Mouse (Mus musculus): ENCODE measurements around the gene Elfn1. TPM values are rescaled to one million over a fixed set of nuclear protein-coding genes. Genes with fewer than 3 reads are reported as not detected.
A peak's percentile ranks its signal among the peaks of the same experiment; 100 is the strongest.

Gene Elfn1
- polyA plus RNA-seq (2016; fragmentation: Nextera tagmentation; extraction: Ambion mirVana), result 0.31 and 2.6 TPM in 2 replicates

GRCm38 (mm10) chr5:139907714-139908242 lies at the start of gene Elfn1:
Gene Elfn1, plus strand, starts transcription at chr5:139907943.
- Histone ChIP-seq H3K27me3 (ENCODE audit: insufficient read depth, poor library complexity, severe bottlenecking) (peaks cover 92% of the 10 kb centered on the region), H3K4me3 (peak within 1 kb of the TSS; percentile 76), H3K36me3 (no peaks in the 10 kb centered on the region), H3K9me3 (no peaks in the 10 kb centered on the region), H3K4me1 (replicated peaks) (peaks cover 64% of the 10 kb centered on the region), H3K27ac (peak within 1 kb of the TSS; percentile 87)
- peak; percentile 43 for DNase-seq (ENCODE audit: low spot score)
- WGBS, result 1% methylated on average over 33 of the region's 33 CpGs

- Histone ChIP-seq H3K36me3 (no peaks in the 10 kb centered on the region), H3K9me3 (no peaks in the 10 kb centered on the region), H3K27ac (peak overlapping the region; percentile 31), H3K4me1 (replicated peaks) (peaks cover 16% of the 10 kb centered on the region), H3K4me3 (peak overlapping the region; percentile 1; the same call in 1 of the 2 replicates), H3K27me3 (ENCODE audit: insufficient read depth, poor library complexity, severe bottlenecking) (no peaks in the 10 kb centered on the region)
- 37% methylated on average over 15 of the region's 15 CpGs for WGBS
- DNase-seq (ENCODE audit: low spot score), result peak; percentile 16
These were observed 47.2 kb upstream of the Elfn1 start for GRCm38 (mm10) chr5:139860328-139861104.

- DNase-seq (ENCODE audit: low spot score), result no peak
- Histone ChIP-seq H3K4me3 (no peak overlapping the region), H3K4me1 (replicated peaks) (peaks cover 22% of the 10 kb centered on the region), H3K27ac (no peak overlapping the region), H3K36me3 (no peaks in the 10 kb centered on the region), H3K27me3 (ENCODE audit: insufficient read depth, poor library complexity, severe bottlenecking) (no peaks in the 10 kb centered on the region), H3K9me3 (no peaks in the 10 kb centered on the region)
- 76% methylated on average over 4 of the region's 4 CpGs for WGBS
These were observed 45.0 kb upstream of the Elfn1 start for GRCm38 (mm10) chr5:139862759-139863158.

GRCm38 (mm10) chr5:139870886-139871285 lies 36.9 kb upstream of the Elfn1 start:
- WGBS, result 23% methylated on average over 4 of the region's 4 CpGs
- Histone ChIP-seq H3K4me3 (no peak overlapping the region), H3K27me3 (ENCODE audit: insufficient read depth, poor library complexity, severe bottlenecking) (peaks cover 16% of the 10 kb centered on the region; the same call in 1 of the 2 replicates), H3K9me3 (no peaks in the 10 kb centered on the region), H3K36me3 (no peaks in the 10 kb centered on the region), H3K27ac (no peak overlapping the region), H3K4me1 (replicated peaks) (peaks cover 25% of the 10 kb centered on the region)
- no peak for DNase-seq (ENCODE audit: low spot score)

DNA sequence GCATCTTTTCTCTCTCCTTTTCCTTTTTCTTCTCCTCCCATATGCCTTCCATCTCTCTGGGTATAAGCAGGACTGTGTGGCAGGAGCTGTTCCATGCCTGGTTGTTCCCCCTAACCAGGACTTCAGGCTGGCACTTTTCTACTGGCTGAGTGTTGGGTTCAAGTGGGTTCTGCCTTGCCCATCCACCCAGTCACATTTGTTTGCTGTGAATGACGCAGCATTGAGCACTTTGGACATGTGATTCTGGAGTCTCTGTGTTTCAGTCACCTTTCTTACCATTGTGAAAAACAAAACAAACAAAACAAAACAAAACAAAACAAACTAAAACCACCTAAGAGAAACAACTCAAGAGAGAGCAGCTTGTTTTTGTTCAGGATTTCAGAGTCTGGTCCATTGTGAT lies 36.2 kb upstream of the Elfn1 start:
- no peak for DNase-seq (ENCODE audit: low spot score)
- Histone ChIP-seq H3K36me3 (no peaks in the 10 kb centered on the region), H3K27me3 (ENCODE audit: insufficient read depth, poor library complexity, severe bottlenecking) (peaks cover 16% of the 10 kb centered on the region; the same call in 1 of the 2 replicates), H3K4me1 (replicated peaks) (peaks cover 23% of the 10 kb centered on the region), H3K4me3 (no peak overlapping the region), H3K9me3 (no peaks in the 10 kb centered on the region), H3K27ac (no peak overlapping the region)
- 79% methylated on average over 1 of the region's 1 CpGs for WGBS

GRCm38 (mm10) chr5:139877563-139877962 lies 30.2 kb upstream of the Elfn1 start:
- no peak for DNase-seq (ENCODE audit: low spot score)
- Histone ChIP-seq H3K4me1 (replicated peaks) (0 out of 2 replicates have a peak, but pooled peaks cover 5% of the 10 kb centered on the region), H3K4me3 (no peak overlapping the region), H3K27me3 (ENCODE audit: insufficient read depth, poor library complexity, severe bottlenecking) (0 out of 2 replicates have a peak, but pooled peaks cover 3% of the 10 kb centered on the region), H3K27ac (no peak overlapping the region), H3K36me3 (no peaks in the 10 kb centered on the region), H3K9me3 (0 out of 2 replicates have a peak, but pooled peaks cover 3% of the 10 kb centered on the region)
- 72% methylated on average over 7 of the region's 7 CpGs for WGBS

GRCm38 (mm10) chr5:139879694-139880093 lies 28.0 kb upstream of the Elfn1 start:
- Histone ChIP-seq H3K27ac (no peak overlapping the region), H3K4me1 (replicated peaks) (no peaks in the 10 kb centered on the region), H3K9me3 (0 out of 2 replicates have a peak, but pooled peaks cover 3% of the 10 kb centered on the region), H3K4me3 (no peak overlapping the region), H3K36me3 (no peaks in the 10 kb centered on the region), H3K27me3 (ENCODE audit: insufficient read depth, poor library complexity, severe bottlenecking) (no peaks in the 10 kb centered on the region)
- 77% methylated on average over 5 of the region's 5 CpGs for WGBS
- DNase-seq (ENCODE audit: low spot score), result no peak

DNA sequence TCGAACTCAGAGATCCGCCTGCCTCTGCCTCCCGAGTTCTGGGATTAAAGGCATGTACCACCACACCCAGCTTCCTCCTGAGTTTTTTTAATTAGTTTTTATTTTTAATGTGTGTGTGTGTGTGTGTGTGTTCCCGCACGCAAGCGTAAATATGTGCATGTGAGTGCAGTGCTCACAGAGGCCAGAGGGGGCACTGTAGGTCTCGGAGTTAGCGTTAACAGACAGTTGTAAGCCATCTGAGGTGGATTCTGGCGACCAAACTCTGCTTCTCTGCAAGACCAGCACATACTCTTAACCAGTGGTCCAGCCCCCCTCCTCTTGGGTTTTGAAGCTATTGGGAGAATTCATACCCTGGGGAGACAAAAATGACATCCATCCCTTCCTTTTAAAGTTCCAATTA lies 26.6 kb upstream of the Elfn1 start:
- WGBS, result 93% methylated on average over 9 of the region's 9 CpGs
- Histone ChIP-seq H3K27me3 (ENCODE audit: insufficient read depth, poor library complexity, severe bottlenecking) (no peaks in the 10 kb centered on the region), H3K4me3 (no peak overlapping the region), H3K9me3 (0 out of 2 replicates have a peak, but pooled peaks cover 3% of the 10 kb centered on the region), H3K4me1 (replicated peaks) (no peaks in the 10 kb centered on the region), H3K36me3 (no peaks in the 10 kb centered on the region), H3K27ac (no peak overlapping the region)
- no peak for DNase-seq (ENCODE audit: low spot score)

GRCm38 (mm10) chr5:139888624-139889023 lies 19.1 kb upstream of the Elfn1 start:
- no peaks in the 10 kb centered on the region for H3K9me3 ChIP-seq
- H3K4me1 ChIP-seq (replicated peaks), result peaks cover 54% of the 10 kb centered on the region
- 0 out of 2 replicates have a peak overlapping the region, but pooled peaks have one; percentile 54 for H3K27ac ChIP-seq
- H3K4me3 ChIP-seq, result no peak overlapping the region
- H3K36me3 ChIP-seq, result no peaks in the 10 kb centered on the region
- peaks cover 6% of the 10 kb centered on the region; the same call in 1 of the 2 replicates for H3K27me3 ChIP-seq (ENCODE audit: insufficient read depth, poor library complexity, severe bottlenecking)
- 30% methylated on average over 3 of the region's 3 CpGs for WGBS
- no peak for DNase-seq (ENCODE audit: low spot score)

- 45% methylated on average over 10 of the region's 10 CpGs for WGBS
- peaks cover 10% of the 10 kb centered on the region for H3K27me3 ChIP-seq (ENCODE audit: insufficient read depth, poor library complexity, severe bottlenecking)
- H3K4me3 ChIP-seq, result no peak overlapping the region
- H3K4me1 ChIP-seq (replicated peaks), result peaks cover 62% of the 10 kb centered on the region
- no peak for DNase-seq (ENCODE audit: low spot score)
- H3K36me3 ChIP-seq, result no peaks in the 10 kb centered on the region
- H3K27ac ChIP-seq, result peak overlapping the region; percentile 54
- no peaks in the 10 kb centered on the region for H3K9me3 ChIP-seq
These were observed 18.4 kb upstream of the Elfn1 start for GRCm38 (mm10) chr5:139889370-139889769.

GRCm38 (mm10) chr5:139892326-139892994 lies 15.3 kb upstream of the Elfn1 start:
- WGBS, result 29% methylated on average over 5 of the region's 5 CpGs
- H3K4me1 ChIP-seq (replicated peaks), result peaks cover 72% of the 10 kb centered on the region
- H3K27me3 ChIP-seq (ENCODE audit: insufficient read depth, poor library complexity, severe bottlenecking), result peaks cover 16% of the 10 kb centered on the region
- no peaks in the 10 kb centered on the region for H3K9me3 ChIP-seq
- H3K27ac ChIP-seq, result peak overlapping the region; percentile 85
- no peak overlapping the region for H3K4me3 ChIP-seq
- peak; percentile 56 for DNase-seq (ENCODE audit: low spot score)
- no peaks in the 10 kb centered on the region for H3K36me3 ChIP-seq

- Histone ChIP-seq H3K27me3 (ENCODE audit: insufficient read depth, poor library complexity, severe bottlenecking) (peaks cover 16% of the 10 kb centered on the region), H3K36me3 (no peaks in the 10 kb centered on the region), H3K9me3 (no peaks in the 10 kb centered on the region), H3K27ac (peak overlapping the region; percentile 85), H3K4me3 (no peak overlapping the region), H3K4me1 (replicated peaks) (peaks cover 71% of the 10 kb centered on the region)
- WGBS, result 27% methylated on average over 7 of the region's 7 CpGs
- peak; percentile 12 for DNase-seq (ENCODE audit: low spot score)
These were observed 14.8 kb upstream of the Elfn1 start for GRCm38 (mm10) chr5:139892995-139893345.

Measured in hindbrain, embryonic 10.5 days (tissue).